Mouse (Mus musculus) urinary bladder, postnatal 10 days (tissue): ENCODE data around the gene Stox2.

Source experiments
- DNase-seq: peaks from one replicate; pipeline ENCODE4 v3.0.0; 2022; ENCODE audit warnings: low spot score

Stox2 gene

GRCm38 (mm10) chr8:47182292-47182691, 263.9 kb downstream of the Stox2 start:
- DNase-seq = no peak

DNA sequence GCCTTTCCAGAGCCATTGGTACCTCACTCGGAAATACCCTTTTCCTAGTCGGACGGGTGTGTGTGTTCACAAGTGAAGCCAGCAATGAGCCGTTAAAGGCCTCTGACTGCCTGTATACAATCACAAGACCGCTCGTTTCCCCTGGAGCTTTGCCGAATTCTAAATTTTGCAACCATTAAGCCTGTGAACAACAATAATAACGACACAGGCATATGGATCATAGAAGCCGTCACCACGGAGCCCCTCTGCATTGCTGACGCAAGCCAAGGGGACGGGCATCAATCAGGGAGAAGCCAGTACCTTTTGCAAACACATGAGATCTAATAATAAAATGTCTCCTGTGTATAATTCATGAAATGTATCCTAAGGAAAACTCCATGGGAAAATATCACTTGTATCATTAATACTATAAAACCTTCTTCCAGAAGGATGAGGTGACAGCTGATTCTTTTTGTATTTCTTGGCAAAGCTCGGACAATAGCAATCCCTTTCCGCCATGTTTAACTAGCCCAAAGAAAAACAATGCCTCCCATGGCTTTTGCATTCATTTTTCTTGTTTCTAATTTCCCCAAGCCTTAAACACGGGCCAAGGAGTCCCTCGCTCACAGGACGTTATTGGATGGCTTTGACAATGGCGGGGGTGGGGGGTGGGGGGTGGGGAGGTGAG, 265.0 kb downstream of the Stox2 start:
- no peak for DNase-seq

DNA sequence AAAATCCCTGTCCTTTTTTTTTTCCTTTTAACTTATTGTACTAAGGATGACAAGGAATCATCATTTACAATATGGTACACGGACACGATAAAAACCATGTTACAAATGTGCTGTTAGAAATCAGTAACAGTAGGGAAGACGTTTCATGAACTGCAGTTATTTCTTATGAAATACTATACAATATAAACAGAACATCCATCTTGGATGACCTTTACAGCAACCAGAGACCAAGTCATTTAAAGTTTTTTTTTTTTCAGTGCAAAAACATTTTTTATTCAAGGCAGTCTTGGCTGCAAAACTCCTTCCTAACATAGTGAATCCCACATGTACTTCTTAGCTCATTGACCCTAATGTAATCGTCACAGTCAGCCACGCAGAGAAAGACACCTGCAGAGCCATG, 266.0 kb downstream of the Stox2 start:
- DNase-seq = no peak

DNA sequence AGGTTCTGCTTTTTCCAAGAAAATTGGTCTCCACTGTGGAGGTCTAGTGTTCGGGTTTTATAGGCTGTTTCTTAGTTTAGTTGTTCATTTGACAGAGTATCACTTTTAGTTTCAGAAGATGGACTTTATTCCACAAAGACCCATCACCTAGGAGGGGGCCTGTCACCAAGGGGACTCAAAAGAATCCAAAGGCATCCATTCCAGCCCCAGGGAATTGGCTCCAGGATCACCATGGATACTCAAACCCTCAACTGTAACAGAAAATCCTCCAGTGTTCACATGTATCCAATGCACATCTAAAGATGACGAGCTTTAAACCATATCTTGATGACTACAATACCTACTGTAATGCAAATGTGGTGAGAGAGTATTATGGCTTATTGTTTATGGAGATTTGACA, 267.4 kb downstream of the Stox2 start:
- no peak for DNase-seq

DNA sequence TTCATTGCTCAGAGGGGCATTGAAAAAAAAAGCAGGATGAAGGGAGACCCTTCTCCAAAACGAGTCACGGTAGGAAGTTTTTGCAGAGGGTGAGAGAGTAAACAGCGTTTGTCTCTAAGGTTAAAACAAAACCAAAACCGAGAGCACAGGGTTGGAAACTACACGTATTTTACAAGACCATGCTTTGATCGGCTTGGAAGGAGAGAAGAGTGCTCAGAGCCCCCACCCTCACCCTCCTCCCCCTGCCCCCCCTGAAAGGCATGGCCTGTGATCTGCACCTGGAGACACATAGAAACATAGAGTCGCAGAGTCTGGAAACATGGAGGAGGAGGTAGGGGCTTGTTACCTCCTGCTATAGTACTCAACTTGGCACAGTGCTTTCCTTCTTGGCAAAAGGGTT, 272.3 kb downstream of the Stox2 start:
- DNase-seq = no peak

DNA sequence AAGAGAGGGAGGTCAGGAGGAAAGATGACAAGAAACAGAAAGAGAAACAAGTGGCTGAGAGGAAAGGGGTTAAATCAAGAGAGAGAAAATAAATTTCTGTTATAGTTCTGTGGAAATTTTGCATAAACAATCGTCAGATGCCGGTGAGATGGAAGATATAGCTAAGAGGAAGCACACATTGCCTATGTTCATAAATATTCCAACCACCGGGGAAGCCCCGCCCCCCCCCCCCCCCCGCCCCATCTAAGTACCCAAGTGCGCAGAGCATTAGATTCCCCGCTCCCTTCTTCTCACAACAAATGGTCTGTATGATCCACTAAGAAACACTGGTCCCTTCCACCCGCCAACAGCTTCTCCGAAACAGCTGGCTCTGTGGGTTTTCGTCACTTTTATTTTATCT, 273.3 kb downstream of the Stox2 start:
- no peak for DNase-seq

DNA sequence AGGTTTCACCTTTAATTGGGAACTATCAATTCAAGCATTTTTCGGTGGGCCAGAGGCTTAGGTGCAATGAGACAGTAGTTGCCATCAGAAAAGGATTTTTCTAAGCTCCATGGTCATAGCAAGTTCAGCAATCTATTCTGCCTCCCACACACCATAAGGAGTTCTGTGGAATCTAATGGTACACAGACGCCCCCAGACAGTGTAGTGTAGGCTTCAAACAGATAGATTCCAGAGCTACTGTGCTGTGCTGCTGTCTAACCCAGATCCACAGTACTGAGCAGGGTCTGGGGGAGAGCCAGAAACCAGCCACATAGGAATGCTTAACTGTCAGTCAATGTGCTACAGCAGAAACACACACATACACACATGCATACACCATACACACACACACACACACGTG, 285.5 kb downstream of the Stox2 start:
- DNase-seq = no peak

DNA sequence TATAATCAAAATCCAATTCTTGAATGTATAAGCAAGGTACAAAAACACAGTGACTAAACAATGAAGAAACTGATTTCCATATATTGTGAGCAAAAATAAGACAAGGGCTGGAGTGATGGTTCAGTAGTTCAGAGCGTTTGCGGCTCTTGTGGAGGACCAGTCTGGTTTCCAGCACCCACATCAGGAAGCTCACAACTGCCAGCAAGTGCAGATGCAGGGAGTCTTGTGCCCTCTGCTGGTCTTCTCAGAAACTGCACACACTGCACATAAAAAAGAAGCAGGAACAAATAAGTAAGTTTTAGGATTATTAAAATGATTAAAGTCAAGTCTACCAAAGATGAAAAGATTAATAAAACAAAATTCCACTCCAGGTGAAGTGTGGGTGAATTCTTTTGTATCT, 291.6 kb downstream of the Stox2 start:
- DNase-seq = no peak

DNA sequence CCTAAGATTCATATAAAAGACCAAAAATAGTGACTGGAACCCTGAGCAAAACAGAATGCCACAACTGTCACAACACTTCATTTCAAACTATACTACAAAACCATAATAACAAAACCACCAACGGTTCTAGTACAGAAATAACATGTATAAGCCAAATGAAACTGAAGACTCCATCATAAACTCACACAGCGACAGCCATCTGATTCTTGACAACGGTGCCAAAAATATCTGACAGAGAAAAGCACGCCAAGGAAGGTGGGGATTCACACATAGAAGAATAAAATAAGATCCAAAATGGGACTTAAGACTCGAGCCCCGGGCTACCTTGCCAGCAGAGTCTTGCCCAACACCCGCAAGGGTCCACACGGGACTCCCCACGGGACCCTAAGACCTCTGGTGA, 300.9 kb downstream of the Stox2 start:
- no peak for DNase-seq

DNA sequence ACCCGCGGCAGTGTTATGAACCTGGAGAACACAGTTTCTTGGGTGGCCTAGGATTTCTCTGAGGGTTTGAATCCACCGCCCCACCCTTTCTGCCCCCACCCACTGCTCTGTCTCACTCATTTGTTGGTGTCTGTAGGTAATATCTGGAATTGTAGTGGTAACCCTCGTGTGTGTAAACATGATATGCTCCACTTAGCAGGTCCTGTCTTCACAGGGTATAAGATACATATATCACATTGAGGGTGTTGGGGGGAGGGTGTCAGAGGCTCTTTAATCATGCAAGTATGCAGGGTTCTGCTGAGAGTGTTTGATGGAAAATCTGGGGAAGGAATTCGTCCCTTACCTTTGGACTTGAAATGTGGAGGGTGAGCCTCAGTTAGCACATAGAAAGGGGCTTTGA, 310.1 kb downstream of the Stox2 start:
- no peak for DNase-seq

DNA sequence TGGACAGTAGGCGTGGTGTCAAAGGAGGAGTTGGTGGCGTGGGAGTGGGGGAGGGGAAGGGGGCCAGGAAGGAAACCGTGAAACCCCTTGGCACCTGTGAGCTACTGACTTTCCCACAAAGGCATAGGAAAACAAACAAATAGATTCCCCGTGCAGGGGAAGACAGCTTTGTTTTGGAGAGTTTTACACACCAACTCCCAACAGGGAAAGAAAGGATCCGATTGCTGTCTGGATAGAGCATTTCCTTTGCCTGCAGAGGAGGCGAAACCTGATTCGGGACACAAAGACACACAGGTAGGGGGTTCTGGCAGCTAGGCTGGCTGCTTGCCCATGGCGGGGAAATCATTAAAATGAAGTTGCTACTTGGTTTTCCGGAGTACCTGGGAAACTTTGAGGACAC, 310.6 kb downstream of the Stox2 start:
- DNase-seq = no peak

GRCm38 (mm10) chr8:47134736-47135135, 311.4 kb downstream of the Stox2 start:
- DNase-seq = no peak

DNA sequence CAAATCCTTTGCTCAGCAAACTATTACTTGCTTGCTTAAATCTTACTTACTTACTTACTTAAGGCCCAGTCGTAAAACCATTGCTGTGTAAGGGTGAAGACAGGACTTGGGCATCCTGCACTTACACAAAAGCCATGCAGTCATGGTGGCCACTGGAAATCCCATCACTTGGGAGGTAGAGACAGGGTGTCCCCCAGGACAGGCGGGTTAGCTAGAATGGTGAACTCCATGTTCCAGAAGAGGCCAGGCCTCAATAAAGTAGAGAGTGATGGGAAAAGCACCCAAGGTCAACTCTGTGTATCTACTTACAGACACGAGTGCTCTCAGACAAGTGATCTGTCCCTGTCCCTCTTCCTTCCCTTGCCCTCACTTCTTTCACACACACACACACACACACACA, 312.8 kb downstream of the Stox2 start:
- DNase-seq = no peak
